Mouse (Mus musculus) erythroblast, embryonic 14.5 days (primary cell): ENCODE data around the gene Thap11. TPM values are rescaled to one million over a fixed set of nuclear protein-coding genes. Genes with fewer than 3 reads are reported as not detected.

ENCODE experiments used
- H3K27me3 ChIP-seq: 2 replicates; pipeline ENCODE4 v1.6.1; 2012; ENCODE audit warnings: inconsistent platforms; ENCODE audit not compliant: control insufficient read depth
- H3K36me3 ChIP-seq: 2 replicates; pipeline ENCODE4 v1.6.1; 2012; ENCODE audit warnings: mild to moderate bottlenecking, inconsistent platforms; ENCODE audit not compliant: control insufficient read depth
- H3K4me1 ChIP-seq: 2 replicates; pipeline ENCODE4 v1.6.1; 2012; ENCODE audit warnings: inconsistent platforms; ENCODE audit not compliant: control insufficient read depth
- H3K4me3 ChIP-seq: replicated peaks from 2 replicates; pipeline ENCODE3; 2012; ENCODE audit warnings: moderate library complexity, mild to moderate bottlenecking, inconsistent platforms
- H3K9me3 ChIP-seq: 2 replicates; pipeline ENCODE4 v1.6.1; 2012; ENCODE audit warnings: low read length, inconsistent platforms, mixed read lengths; ENCODE audit not compliant: control insufficient read depth
- GATA1 ChIP-seq: IDR thresholded peaks from 2 replicates; pipeline ENCODE4 v1.6.1; 2012; ENCODE audit warnings: low read length, inconsistent platforms, mixed read lengths
- TAL1 ChIP-seq: IDR thresholded peaks from 3 replicates; pipeline ENCODE4 v1.6.1; 2012; ENCODE audit warnings: low read length, inconsistent platforms, mixed read lengths
- polyA plus RNA-seq: library from polyadenylated mRNA; stranded (reverse); fragments of >175 nt; gene quantifications from 2 replicates; pipeline ENCODE4 v1.2.3, GENCODE M21; 2012

Thap11 gene
- polyA plus RNA-seq, 1 experiment, result 2.8 TPM

- peaks cover 80% of the 10 kb centered on the region for H3K4me1 ChIP-seq
- no peak for TF ChIP-seq GATA1
- TF ChIP-seq TAL1, result no peak
- no peaks in the 10 kb centered on the region for H3K9me3 ChIP-seq
- H3K4me3 ChIP-seq, result peak overlapping the region; percentile 13
- peaks cover 34% of the 10 kb centered on the region for H3K36me3 ChIP-seq
- H3K27me3 ChIP-seq, result no peaks in the 10 kb centered on the region
Measured at GRCm38 (mm10) chr8:105858495-105858894, 3.6 kb downstream of the Thap11 start.

- peaks cover 43% of the 10 kb centered on the region for H3K36me3 ChIP-seq
- peaks cover 87% of the 10 kb centered on the region for H3K4me1 ChIP-seq
- no peaks in the 10 kb centered on the region for H3K9me3 ChIP-seq
- TF ChIP-seq TAL1 (peak; percentile 66), GATA1 (peak; percentile 43; the same call in 1 of the 2 replicates)
- peak overlapping the region; percentile 78 for H3K4me3 ChIP-seq
- no peaks in the 10 kb centered on the region for H3K27me3 ChIP-seq
Measured at GRCm38 (mm10) chr8:105859314-105859713, 4.4 kb downstream of the Thap11 start.

GRCm38 (mm10) chr8:105860143-105860981 is 5.4 kb downstream of the Thap11 start, which contains the start of gene Nutf2:
TSS of gene Nutf2 (plus strand) at chr8:105860580.
- H3K4me1 ChIP-seq, result peaks cover 90% of the 10 kb centered on the region
- TF ChIP-seq TAL1 (no peak), GATA1 (no peak)

GRCm38 (mm10) chr8:105861951-105862350 is 7.0 kb downstream of the Thap11 start:
- H3K4me1 ChIP-seq, result peaks cover 90% of the 10 kb centered on the region
- peaks cover 62% of the 10 kb centered on the region for H3K36me3 ChIP-seq
- no peaks in the 10 kb centered on the region for H3K27me3 ChIP-seq
- TF ChIP-seq TAL1, result no peak
- no peak for TF ChIP-seq GATA1
- H3K4me3 ChIP-seq, result peak overlapping the region; percentile 78
- H3K9me3 ChIP-seq, result no peaks in the 10 kb centered on the region

More at GRCm38 (mm10) chr8:105860143-105860981, 5.4 kb downstream of the Thap11 start, which contains the start of gene Nutf2:
- H3K9me3 ChIP-seq, result no peaks in the 10 kb centered on the region
- peak within 1 kb of the TSS; percentile 78 for H3K4me3 ChIP-seq
- peaks cover 51% of the 10 kb centered on the region for H3K36me3 ChIP-seq
- H3K27me3 ChIP-seq, result no peaks in the 10 kb centered on the region

GRCm38 (mm10) chr8:105866364-105867029 is 11.6 kb downstream of the Thap11 start:
- peaks cover 73% of the 10 kb centered on the region for H3K4me1 ChIP-seq
- peaks cover 87% of the 10 kb centered on the region for H3K36me3 ChIP-seq
- no peaks in the 10 kb centered on the region for H3K27me3 ChIP-seq
- TF ChIP-seq GATA1, result no peak
- peak; percentile 37; the same call in 1 of the 3 replicates for TF ChIP-seq TAL1
- no peak overlapping the region for H3K4me3 ChIP-seq
- H3K9me3 ChIP-seq, result no peaks in the 10 kb centered on the region

GRCm38 (mm10) chr8:105874301-105874700 is 19.4 kb downstream of the Thap11 start:
- peaks cover 94% of the 10 kb centered on the region for H3K36me3 ChIP-seq
- no peaks in the 10 kb centered on the region for H3K27me3 ChIP-seq
- H3K9me3 ChIP-seq, result no peaks in the 10 kb centered on the region
- no peak overlapping the region for H3K4me3 ChIP-seq
- TF ChIP-seq TAL1 (no peak), GATA1 (no peak)
- peaks cover 20% of the 10 kb centered on the region for H3K4me1 ChIP-seq

- no peak for TF ChIP-seq TAL1
- TF ChIP-seq GATA1, result no peak
- H3K36me3 ChIP-seq, result peaks cover 72% of the 10 kb centered on the region
- H3K9me3 ChIP-seq, result no peaks in the 10 kb centered on the region
- no peaks in the 10 kb centered on the region for H3K27me3 ChIP-seq
- H3K4me1 ChIP-seq, result peaks cover 33% of the 10 kb centered on the region
- peak within 1 kb of the TSS; percentile 75 for H3K4me3 ChIP-seq
Measured at GRCm38 (mm10) chr8:105880754-105881520, 26.0 kb downstream of the Thap11 start, which contains the start of gene Edc4. TSS of gene Edc4 (plus strand) at chr8:105880881.

GRCm38 (mm10) chr8:105889756-105890465 is 35.0 kb downstream of the Thap11 start:
- Histone ChIP-seq H3K4me3 (no peak overlapping the region), H3K36me3 (peaks cover 99% of the 10 kb centered on the region), H3K9me3 (no peaks in the 10 kb centered on the region), H3K27me3 (no peaks in the 10 kb centered on the region), H3K4me1 (peaks cover 5% of the 10 kb centered on the region)
- TF ChIP-seq GATA1, result no peak
